Mouse (Mus musculus): ENCODE measurements at regions not wholly inside any gene's neighbourhood (a gene's known extent, or its start where the extent isn't known, plus 50 kb on each side); places are given as distances from the start of the nearest gene placed in this dataset.

- Histone ChIP-seq H3K4me3 (ENCODE audit: low read depth, low read length) (0 out of 2 replicates have a peak overlapping the region, but pooled peaks have one; percentile 5), H3K27ac (ENCODE audit: low read depth, low read length) (peak overlapping the region; percentile 91)
Observed at GRCm38 (mm10) chr7:83201126-83201686, 334.1 kb downstream of the Mex3b start.

DNA sequence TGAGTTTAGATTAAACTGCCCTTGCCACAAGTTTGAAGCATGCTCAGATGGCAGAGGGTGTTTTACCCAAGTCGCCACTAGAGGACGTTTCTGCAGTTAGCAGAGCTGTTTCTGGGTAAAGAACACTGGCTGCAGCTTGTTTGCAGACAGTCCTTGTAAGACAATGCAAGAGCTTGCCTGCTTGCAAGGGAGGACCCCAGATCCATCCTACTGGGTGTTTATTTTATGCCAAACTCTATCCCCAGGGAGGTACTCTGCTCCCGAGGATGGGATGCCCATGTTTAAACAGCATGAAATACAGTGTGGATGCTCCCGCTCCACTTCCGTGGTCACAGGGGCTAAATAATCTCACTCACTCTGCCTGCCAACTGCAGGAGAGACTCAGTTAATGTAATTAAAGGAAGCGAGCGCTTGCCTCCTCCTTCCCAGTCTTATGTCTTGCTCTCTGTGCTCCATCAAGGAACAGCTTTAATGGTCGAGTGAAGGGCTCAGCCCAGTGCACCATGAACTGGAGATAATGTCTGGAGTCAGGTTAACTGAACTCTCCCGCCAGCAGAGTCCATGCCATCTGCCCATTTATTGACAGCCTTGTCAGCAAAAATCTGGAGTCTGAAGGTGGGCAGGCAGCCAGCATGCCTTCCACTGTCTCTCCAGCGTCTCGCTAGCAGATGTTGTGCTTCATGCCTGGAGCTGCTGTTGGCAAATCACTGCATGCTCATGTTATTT is 334.8 kb downstream of the Mex3b start:
- peak; percentile 90 for DNase-seq
- no peaks in the 10 kb centered on the region for H3K36me3 ChIP-seq (ENCODE audit: insufficient read depth)
- 2% methylated on average over 11 of the region's 11 CpGs for WGBS

More at GRCm38 (mm10) chr7:83201126-83201686, 334.1 kb downstream of the Mex3b start:
- H3K9me3 ChIP-seq (ENCODE audit: low read length), result no peaks in the 10 kb centered on the region
- peak overlapping the region; percentile 52 for H3K4me2 ChIP-seq (ENCODE audit: low read depth)
- peaks cover 41% of the 10 kb centered on the region for H3K4me1 ChIP-seq (ENCODE audit: insufficient read depth)
- peak; percentile 21 for ATAC-seq
- DNase-seq, result peak; percentile 43
- H3K27me3 ChIP-seq (ENCODE audit: insufficient read depth, low read length), result no peaks in the 10 kb centered on the region
- H3K9ac ChIP-seq, result peak overlapping the region; percentile 62
- 21% methylated on average over 7 of the region's 7 CpGs for WGBS
- TF ChIP-seq CTCF (IDR thresholded peaks at IDR 0.05; ENCODE audit: low read depth), result no peak
- no peaks in the 10 kb centered on the region for H3K36me3 ChIP-seq (ENCODE audit: insufficient read depth)

GRCm38 (mm10) chr7:83203311-83204012 is 336.3 kb downstream of the Mex3b start:
- DNase-seq, result peak; percentile 24
- Histone ChIP-seq H3K27me3 (ENCODE audit: insufficient read depth, low read length) (no peaks in the 10 kb centered on the region), H3K9ac (no peak overlapping the region), H3K4me1 (ENCODE audit: insufficient read depth) (peaks cover 41% of the 10 kb centered on the region), H3K36me3 (ENCODE audit: insufficient read depth) (no peaks in the 10 kb centered on the region), H3K4me2 (ENCODE audit: low read depth) (no peak overlapping the region), H3K27ac (ENCODE audit: low read depth, low read length) (peak overlapping the region; percentile 91; the same call in 1 of the 2 replicates), H3K4me3 (ENCODE audit: low read depth, low read length) (no peak overlapping the region), H3K9me3 (ENCODE audit: low read length) (no peaks in the 10 kb centered on the region)
- no peak for TF ChIP-seq CTCF (IDR thresholded peaks at IDR 0.05; ENCODE audit: low read depth)
- WGBS, result 53% methylated on average over 10 of the region's 10 CpGs
- no peak for ATAC-seq

More for the DNA sequence above, 334.8 kb downstream of the Mex3b start:
- H3K9ac ChIP-seq, result peak overlapping the region; percentile 62
- peak; percentile 86 for ATAC-seq
- H3K9me3 ChIP-seq (ENCODE audit: low read length), result no peaks in the 10 kb centered on the region
- peaks cover 41% of the 10 kb centered on the region for H3K4me1 ChIP-seq (ENCODE audit: insufficient read depth)
- no peaks in the 10 kb centered on the region for H3K27me3 ChIP-seq (ENCODE audit: insufficient read depth, low read length)
- TF ChIP-seq CTCF (IDR thresholded peaks at IDR 0.05; ENCODE audit: low read depth), result peak; percentile 91
- peak overlapping the region; percentile 18 for H3K4me3 ChIP-seq (ENCODE audit: low read depth, low read length)
- peak overlapping the region; percentile 52 for H3K4me2 ChIP-seq (ENCODE audit: low read depth)
- H3K27ac ChIP-seq (ENCODE audit: low read depth, low read length), result peak overlapping the region; percentile 91

DNA sequence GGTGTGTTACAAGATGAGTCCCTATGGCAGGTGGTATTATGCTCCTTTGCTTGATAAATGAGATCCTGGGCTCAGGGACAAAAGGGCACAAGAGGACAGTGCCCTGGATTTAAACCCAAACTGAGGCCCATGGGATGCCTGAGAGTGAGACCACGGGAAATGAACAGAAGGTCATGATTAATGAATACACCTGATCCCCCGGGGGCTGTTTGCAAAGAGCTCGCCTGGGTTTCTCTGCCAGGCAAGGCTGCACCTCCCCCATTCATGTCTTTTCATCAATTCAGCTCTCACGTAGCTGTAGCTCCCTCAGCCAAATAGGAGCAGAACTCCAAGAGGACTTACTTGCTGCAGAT is 336.9 kb downstream of the Mex3b start:
- Histone ChIP-seq H3K4me3 (ENCODE audit: low read depth, low read length) (no peak overlapping the region), H3K36me3 (ENCODE audit: insufficient read depth) (no peaks in the 10 kb centered on the region), H3K4me2 (ENCODE audit: low read depth) (no peak overlapping the region), H3K27ac (ENCODE audit: low read depth, low read length) (peak overlapping the region; percentile 91), H3K4me1 (ENCODE audit: insufficient read depth) (peaks cover 41% of the 10 kb centered on the region), H3K9me3 (ENCODE audit: low read length) (no peaks in the 10 kb centered on the region), H3K27me3 (ENCODE audit: insufficient read depth, low read length) (no peaks in the 10 kb centered on the region), H3K9ac (0 out of 2 replicates have a peak overlapping the region, but pooled peaks have one; percentile 33)
- ATAC-seq (no peak), DNase-seq (peak; percentile 56)
- TF ChIP-seq CTCF (IDR thresholded peaks at IDR 0.05; ENCODE audit: low read depth), result no peak
- WGBS, result 8% methylated on average over 4 of the region's 4 CpGs

DNA sequence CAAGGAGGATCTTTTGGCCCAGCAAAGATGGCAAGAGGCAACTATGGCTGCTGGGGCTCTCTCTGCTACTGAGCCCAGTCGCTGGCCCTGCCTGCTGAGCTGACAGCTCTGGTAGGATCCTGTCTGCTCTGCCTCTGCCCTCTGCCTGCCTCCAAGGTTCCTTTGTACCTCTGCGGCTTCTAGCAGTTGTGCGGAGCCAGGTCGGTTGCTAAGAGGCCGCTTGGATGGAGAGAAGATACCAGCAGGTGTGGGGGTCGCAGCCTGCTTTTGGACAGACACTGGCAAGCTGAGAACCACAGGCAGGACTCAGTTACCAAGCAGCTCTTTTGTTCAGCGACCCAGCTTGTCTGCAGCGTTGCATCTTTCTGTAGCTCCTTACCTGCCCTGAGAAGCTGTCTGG is 337.6 kb downstream of the Mex3b start:
- peak overlapping the region; percentile 50 for H3K27ac ChIP-seq (ENCODE audit: low read depth, low read length)
- no peak overlapping the region for H3K4me2 ChIP-seq (ENCODE audit: low read depth)
- DNase-seq (peak; percentile 21), ATAC-seq (no peak)
- no peaks in the 10 kb centered on the region for H3K36me3 ChIP-seq (ENCODE audit: insufficient read depth)
- no peaks in the 10 kb centered on the region for H3K27me3 ChIP-seq (ENCODE audit: insufficient read depth, low read length)
- TF ChIP-seq CTCF (IDR thresholded peaks at IDR 0.05; ENCODE audit: low read depth), result no peak
- no peaks in the 10 kb centered on the region for H3K9me3 ChIP-seq (ENCODE audit: low read length)
- H3K9ac ChIP-seq, result peak overlapping the region; percentile 33; the same call in 1 of the 2 replicates
- H3K4me3 ChIP-seq (ENCODE audit: low read depth, low read length), result no peak overlapping the region
- peaks cover 41% of the 10 kb centered on the region for H3K4me1 ChIP-seq (ENCODE audit: insufficient read depth)
- WGBS, result 26% methylated on average over 8 of the region's 8 CpGs

GRCm38 (mm10) chr7:83206999-83207398 is 339.9 kb downstream of the Mex3b start:
- Histone ChIP-seq H3K9me3 (ENCODE audit: low read length) (no peaks in the 10 kb centered on the region), H3K9ac (no peak overlapping the region), H3K4me1 (ENCODE audit: insufficient read depth) (peaks cover 26% of the 10 kb centered on the region), H3K4me3 (ENCODE audit: low read depth, low read length) (no peak overlapping the region), H3K36me3 (ENCODE audit: insufficient read depth) (no peaks in the 10 kb centered on the region), H3K27ac (ENCODE audit: low read depth, low read length) (no peak overlapping the region), H3K4me2 (ENCODE audit: low read depth) (no peak overlapping the region), H3K27me3 (ENCODE audit: insufficient read depth, low read length) (no peaks in the 10 kb centered on the region)
- WGBS, result 69% methylated on average over 2 of the region's 2 CpGs
- TF ChIP-seq CTCF (IDR thresholded peaks at IDR 0.05; ENCODE audit: low read depth), result no peak
- DNase-seq, result no peak
- no peak for ATAC-seq

- DNase-seq (no peak), ATAC-seq (no peak)
- no peak overlapping the region for H3K4me3 ChIP-seq (ENCODE audit: low read depth, low read length)
- no peak for TF ChIP-seq CTCF (IDR thresholded peaks at IDR 0.05; ENCODE audit: low read depth)
- H3K4me2 ChIP-seq (ENCODE audit: low read depth), result no peak overlapping the region
- no peaks in the 10 kb centered on the region for H3K4me1 ChIP-seq (ENCODE audit: insufficient read depth)
- 87% methylated on average over 6 of the region's 6 CpGs for WGBS
- no peaks in the 10 kb centered on the region for H3K27me3 ChIP-seq (ENCODE audit: insufficient read depth, low read length)
- no peaks in the 10 kb centered on the region for H3K9me3 ChIP-seq (ENCODE audit: low read length)
- no peak overlapping the region for H3K27ac ChIP-seq (ENCODE audit: low read depth, low read length)
- H3K9ac ChIP-seq, result no peak overlapping the region
- H3K36me3 ChIP-seq (ENCODE audit: insufficient read depth), result no peaks in the 10 kb centered on the region
Observed at GRCm38 (mm10) chr7:83211611-83212010, 344.5 kb downstream of the Mex3b start.
